Mouse (Mus musculus): ENCODE data around the gene Mta1. TPM values are rescaled to one million over a fixed set of nuclear protein-coding genes. Genes with fewer than 3 reads are reported as not detected.

Gene Mta1
- polyA plus RNA-seq, 1 experiment from 2014 or later, result 12.1 TPM

GRCm38 (mm10) chr12:113068002-113068401 is 30.1 kb upstream of the Mta1 start:
- Histone ChIP-seq H3K36me3 (ENCODE audit: control insufficient read depth, insufficient read depth) (peaks cover 18% of the 10 kb centered on the region), H3K27me3 (ENCODE audit: control insufficient read depth, insufficient read depth, low read length) (no peaks in the 10 kb centered on the region), H3K4me3 (ENCODE audit: low read length) (no peak overlapping the region), H3K4me1 (ENCODE audit: control insufficient read depth, insufficient read depth, low read length) (no peaks in the 10 kb centered on the region), H3K9me3 (replicated peaks; ENCODE audit: control insufficient read depth, low read length) (no peaks in the 10 kb centered on the region), H3K9ac (ENCODE audit: low read length) (no peak overlapping the region), H3K4me2 (ENCODE audit: low read depth, low read length) (no peak overlapping the region), H3K27ac (ENCODE audit: low read length) (no peak overlapping the region)
- WGBS, result 84% methylated on average over 7 of the region's 7 CpGs
- ATAC-seq (replicated peaks; ENCODE audit: extremely low read depth, insufficient read depth, low FRiP score), result no peak

- no peak overlapping the region for H3K9ac ChIP-seq (ENCODE audit: low read length)
- no peaks in the 10 kb centered on the region for H3K27me3 ChIP-seq (ENCODE audit: control insufficient read depth, insufficient read depth, low read length)
- no peak overlapping the region for H3K27ac ChIP-seq (ENCODE audit: low read length)
- ATAC-seq (replicated peaks; ENCODE audit: extremely low read depth, insufficient read depth, low FRiP score), result no peak
- 91% methylated on average over 6 of the region's 6 CpGs for WGBS
- peaks cover 8% of the 10 kb centered on the region for H3K4me1 ChIP-seq (ENCODE audit: control insufficient read depth, insufficient read depth, low read length)
- H3K9me3 ChIP-seq (replicated peaks; ENCODE audit: control insufficient read depth, low read length), result no peaks in the 10 kb centered on the region
- H3K36me3 ChIP-seq (ENCODE audit: control insufficient read depth, insufficient read depth), result peaks cover 15% of the 10 kb centered on the region
- H3K4me3 ChIP-seq (ENCODE audit: low read length), result no peak overlapping the region
- no peak overlapping the region for H3K4me2 ChIP-seq (ENCODE audit: low read depth, low read length)
These were observed 28.7 kb upstream of the Mta1 start for GRCm38 (mm10) chr12:113069389-113069788.

- Histone ChIP-seq H3K27me3 (ENCODE audit: control insufficient read depth, insufficient read depth, low read length) (no peaks in the 10 kb centered on the region), H3K4me1 (ENCODE audit: control insufficient read depth, insufficient read depth, low read length) (peaks cover 17% of the 10 kb centered on the region), H3K4me2 (ENCODE audit: low read depth, low read length) (no peak overlapping the region), H3K4me3 (ENCODE audit: low read length) (no peak overlapping the region), H3K9me3 (replicated peaks; ENCODE audit: control insufficient read depth, low read length) (no peaks in the 10 kb centered on the region), H3K9ac (ENCODE audit: low read length) (no peak overlapping the region), H3K36me3 (ENCODE audit: control insufficient read depth, insufficient read depth) (peaks cover 15% of the 10 kb centered on the region), H3K27ac (ENCODE audit: low read length) (no peak overlapping the region)
- 85% methylated on average over 6 of the region's 6 CpGs for WGBS
- ATAC-seq (replicated peaks; ENCODE audit: extremely low read depth, insufficient read depth, low FRiP score), result no peak
These were observed 26.8 kb upstream of the Mta1 start for GRCm38 (mm10) chr12:113071321-113071720.

DNA sequence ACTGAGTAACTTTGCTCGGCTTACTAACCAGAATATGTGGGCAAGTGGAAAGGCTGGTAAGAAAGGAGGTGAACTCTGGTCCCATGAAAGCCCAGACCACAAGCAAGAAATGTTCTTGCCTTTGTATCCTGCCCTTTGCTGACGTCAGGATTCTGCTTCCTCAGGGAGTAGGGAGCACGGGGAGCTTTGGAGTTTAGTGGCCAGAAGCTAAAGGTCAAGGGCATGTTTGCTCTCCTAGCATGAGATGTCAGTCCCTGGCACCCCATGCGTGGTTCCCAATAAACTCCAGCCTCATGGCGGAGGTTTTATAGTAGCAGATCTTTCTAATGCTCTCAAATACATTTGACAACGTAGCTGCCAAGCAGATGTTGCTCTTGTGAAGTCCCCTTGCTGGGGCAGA is 26.3 kb upstream of the Mta1 start:
- 82% methylated on average over 6 of the region's 6 CpGs for WGBS
- H3K9ac ChIP-seq (ENCODE audit: low read length), result no peak overlapping the region
- H3K27me3 ChIP-seq (ENCODE audit: control insufficient read depth, insufficient read depth, low read length), result no peaks in the 10 kb centered on the region

DNA sequence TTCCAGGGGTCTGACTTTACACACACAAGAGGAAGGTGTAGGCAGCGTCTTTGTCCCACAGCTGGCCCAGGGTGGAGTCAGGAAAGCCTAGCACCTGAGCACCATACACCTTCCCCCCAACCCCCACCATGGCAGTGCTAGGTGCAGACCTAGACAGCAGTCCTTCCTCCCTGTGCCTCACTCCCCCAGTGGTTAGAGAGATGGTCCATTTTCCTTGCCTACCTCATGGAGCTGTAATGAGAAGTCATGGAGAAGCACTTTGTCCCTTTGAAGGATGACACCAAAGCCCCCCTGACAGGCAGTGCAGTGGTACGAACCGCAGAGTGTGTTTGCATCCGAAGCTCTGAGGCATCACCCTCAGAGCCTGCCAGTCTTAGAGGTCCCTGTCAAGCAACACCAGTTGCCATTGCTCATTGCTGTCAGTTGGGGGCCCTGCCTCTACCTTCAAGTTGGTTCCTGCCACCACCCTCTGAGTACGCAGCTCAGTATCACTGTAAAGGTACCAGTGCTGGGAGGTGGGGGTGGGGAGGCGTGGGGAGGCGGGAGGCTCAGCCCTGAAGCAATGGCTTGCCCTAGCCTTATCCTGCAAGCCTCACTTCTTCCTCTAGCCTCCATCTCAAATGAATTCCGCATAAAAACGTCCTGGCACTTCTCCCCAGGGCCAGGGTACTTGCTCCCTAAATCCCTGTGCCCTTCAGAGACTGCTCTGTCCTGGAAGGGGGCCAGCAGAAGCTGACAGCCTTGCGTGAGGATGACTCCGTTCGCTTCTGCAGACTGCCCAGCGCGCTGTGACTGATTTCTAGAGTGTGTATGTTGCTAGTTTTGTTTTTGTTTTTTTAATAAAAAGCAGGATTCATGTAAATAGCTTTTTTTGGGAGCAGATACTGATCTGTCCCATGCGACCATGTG is 24.4 kb upstream of the Mta1 start:
- peak overlapping the region; percentile 50 for H3K4me3 ChIP-seq (ENCODE audit: low read length)
- H3K27me3 ChIP-seq (ENCODE audit: control insufficient read depth, insufficient read depth, low read length), result no peaks in the 10 kb centered on the region
- H3K36me3 ChIP-seq (ENCODE audit: control insufficient read depth, insufficient read depth), result peaks cover 13% of the 10 kb centered on the region
- peak overlapping the region; percentile 76 for H3K9ac ChIP-seq (ENCODE audit: low read length)
- peak; percentile 34 for ATAC-seq (replicated peaks; ENCODE audit: extremely low read depth, insufficient read depth, low FRiP score)
- no peaks in the 10 kb centered on the region for H3K9me3 ChIP-seq (replicated peaks; ENCODE audit: control insufficient read depth, low read length)
- H3K4me2 ChIP-seq (ENCODE audit: low read depth, low read length), result peak overlapping the region; percentile 69
- peaks cover 17% of the 10 kb centered on the region for H3K4me1 ChIP-seq (ENCODE audit: control insufficient read depth, insufficient read depth, low read length)
- peak overlapping the region; percentile 90 for H3K27ac ChIP-seq (ENCODE audit: low read length)
- 8% methylated on average over 15 of the region's 15 CpGs for WGBS

More for the DNA sequence above, 26.3 kb upstream of the Mta1 start:
- H3K4me1 ChIP-seq (ENCODE audit: control insufficient read depth, insufficient read depth, low read length), result peaks cover 17% of the 10 kb centered on the region
- H3K36me3 ChIP-seq (ENCODE audit: control insufficient read depth, insufficient read depth), result peaks cover 15% of the 10 kb centered on the region
- H3K9me3 ChIP-seq (replicated peaks; ENCODE audit: control insufficient read depth, low read length), result no peaks in the 10 kb centered on the region
- no peak overlapping the region for H3K4me3 ChIP-seq (ENCODE audit: low read length)
- no peak overlapping the region for H3K4me2 ChIP-seq (ENCODE audit: low read depth, low read length)
- H3K27ac ChIP-seq (ENCODE audit: low read length), result no peak overlapping the region
- no peak for ATAC-seq (replicated peaks; ENCODE audit: extremely low read depth, insufficient read depth, low FRiP score)

- WGBS, result 3% methylated on average over 32 of the region's 32 CpGs
- peak; percentile 92 for ATAC-seq (replicated peaks; ENCODE audit: extremely low read depth, insufficient read depth, low FRiP score)
- peak within 1 kb of the TSS; percentile 50 for H3K4me3 ChIP-seq (ENCODE audit: low read length)
These were observed 23.6 kb upstream of the Mta1 start, which contains the start of gene Tex22 for GRCm38 (mm10) chr12:113074329-113075062. Gene Tex22 (plus strand): TSS chr12:113074502.

DNA sequence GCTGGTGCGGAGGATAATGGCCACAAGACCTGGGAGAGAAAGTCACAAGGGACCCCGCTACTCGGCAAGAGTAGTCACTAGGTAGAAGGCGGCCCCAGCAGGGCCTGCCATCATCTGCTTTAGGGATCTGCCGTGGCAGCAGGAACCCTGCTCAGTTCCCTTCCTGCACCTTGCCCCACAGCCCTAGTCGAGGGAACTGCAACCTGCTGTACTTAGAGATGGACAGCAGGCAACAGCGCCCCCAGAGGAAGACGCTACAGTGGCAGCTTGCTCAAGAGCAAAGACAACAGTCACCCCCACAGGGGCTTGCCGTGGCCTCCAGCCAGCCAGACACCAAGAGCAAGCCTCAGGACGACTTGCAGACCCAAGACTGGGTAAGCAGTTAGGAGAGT is 23.0 kb upstream of the Mta1 start:
- Histone ChIP-seq H3K27me3 (ENCODE audit: control insufficient read depth, insufficient read depth, low read length) (no peaks in the 10 kb centered on the region), H3K27ac (ENCODE audit: low read length) (peak overlapping the region; percentile 90), H3K4me1 (ENCODE audit: control insufficient read depth, insufficient read depth, low read length) (peaks cover 17% of the 10 kb centered on the region), H3K36me3 (ENCODE audit: control insufficient read depth, insufficient read depth) (peaks cover 8% of the 10 kb centered on the region), H3K4me3 (ENCODE audit: low read length) (peak overlapping the region; percentile 50), H3K4me2 (ENCODE audit: low read depth, low read length) (peak overlapping the region; percentile 69), H3K9me3 (replicated peaks; ENCODE audit: control insufficient read depth, low read length) (no peaks in the 10 kb centered on the region), H3K9ac (ENCODE audit: low read length) (peak overlapping the region; percentile 76)
- peak; percentile 67 for ATAC-seq (replicated peaks; ENCODE audit: extremely low read depth, insufficient read depth, low FRiP score)
- WGBS, result 6% methylated on average over 10 of the region's 10 CpGs

More at GRCm38 (mm10) chr12:113074329-113075062, 23.6 kb upstream of the Mta1 start, which contains the start of gene Tex22:
- Histone ChIP-seq H3K9me3 (replicated peaks; ENCODE audit: control insufficient read depth, low read length) (no peaks in the 10 kb centered on the region), H3K36me3 (ENCODE audit: control insufficient read depth, insufficient read depth) (peaks cover 11% of the 10 kb centered on the region), H3K9ac (ENCODE audit: low read length) (peak within 1 kb of the TSS; percentile 76), H3K27me3 (ENCODE audit: control insufficient read depth, insufficient read depth, low read length) (no peaks in the 10 kb centered on the region), H3K4me1 (ENCODE audit: control insufficient read depth, insufficient read depth, low read length) (peaks cover 17% of the 10 kb centered on the region), H3K4me2 (ENCODE audit: low read depth, low read length) (peak within 1 kb of the TSS; percentile 69), H3K27ac (ENCODE audit: low read length) (peak within 1 kb of the TSS; percentile 90)

DNA sequence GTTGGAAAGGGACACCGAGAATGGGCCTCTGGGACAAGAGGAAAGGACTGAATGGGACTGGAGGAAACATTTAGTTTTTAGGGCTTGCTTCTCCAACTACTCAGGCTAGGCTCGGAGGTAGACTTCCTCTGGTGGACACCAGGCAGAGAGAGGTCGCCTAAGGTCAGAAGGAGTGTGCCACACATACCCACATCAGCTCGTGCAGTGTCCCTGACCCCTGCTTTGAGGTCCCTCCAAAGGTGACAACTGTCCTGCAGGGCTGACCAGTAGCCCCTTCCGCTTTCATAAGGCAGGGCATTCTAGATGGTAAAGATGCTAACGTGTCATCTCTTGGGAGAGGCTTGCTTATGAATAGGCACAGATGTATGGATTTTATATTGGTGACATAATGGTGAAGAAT is 22.6 kb upstream of the Mta1 start:
- 0 out of 2 replicates have a peak overlapping the region, but pooled peaks have one; percentile 7 for H3K27ac ChIP-seq (ENCODE audit: low read length)
- no peaks in the 10 kb centered on the region for H3K9me3 ChIP-seq (replicated peaks; ENCODE audit: control insufficient read depth, low read length)
- H3K4me3 ChIP-seq (ENCODE audit: low read length), result no peak overlapping the region
- WGBS, result 49% methylated on average over 6 of the region's 6 CpGs
- no peak overlapping the region for H3K9ac ChIP-seq (ENCODE audit: low read length)
- ATAC-seq (replicated peaks; ENCODE audit: extremely low read depth, insufficient read depth, low FRiP score), result no peak
- H3K36me3 ChIP-seq (ENCODE audit: control insufficient read depth, insufficient read depth), result peaks cover 7% of the 10 kb centered on the region
- H3K27me3 ChIP-seq (ENCODE audit: control insufficient read depth, insufficient read depth, low read length), result no peaks in the 10 kb centered on the region
- peak overlapping the region; percentile 69; the same call in 1 of the 2 replicates for H3K4me2 ChIP-seq (ENCODE audit: low read depth, low read length)
- H3K4me1 ChIP-seq (ENCODE audit: control insufficient read depth, insufficient read depth, low read length), result peaks cover 17% of the 10 kb centered on the region

DNA sequence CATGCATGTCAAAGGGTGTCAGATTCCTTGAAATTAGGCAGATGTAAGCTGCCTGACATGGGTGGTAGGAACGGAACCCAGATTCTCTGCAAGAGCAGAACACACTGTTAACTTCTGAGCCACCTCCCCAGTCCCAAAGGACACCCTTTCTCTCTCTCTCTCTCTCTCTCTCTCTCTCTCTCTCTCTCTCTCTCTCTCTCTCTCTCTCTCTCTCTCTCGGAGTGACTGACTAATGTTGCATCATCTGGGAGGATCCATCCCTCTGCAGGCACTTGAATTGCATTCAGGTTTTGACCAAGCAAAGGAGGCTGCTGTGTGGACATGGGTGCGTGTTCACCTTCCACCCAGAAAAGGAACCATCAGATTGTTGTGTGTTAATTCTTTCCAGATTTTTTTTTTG is 10.8 kb upstream of the Mta1 start:
- Histone ChIP-seq H3K9me3 (replicated peaks; ENCODE audit: control insufficient read depth, low read length) (no peaks in the 10 kb centered on the region), H3K4me2 (ENCODE audit: low read depth, low read length) (no peak overlapping the region), H3K27me3 (ENCODE audit: control insufficient read depth, insufficient read depth, low read length) (no peaks in the 10 kb centered on the region), H3K27ac (ENCODE audit: low read length) (no peak overlapping the region), H3K4me1 (ENCODE audit: control insufficient read depth, insufficient read depth, low read length) (no peaks in the 10 kb centered on the region), H3K4me3 (ENCODE audit: low read length) (no peak overlapping the region), H3K36me3 (ENCODE audit: control insufficient read depth, insufficient read depth) (no peaks in the 10 kb centered on the region), H3K9ac (ENCODE audit: low read length) (no peak overlapping the region)
- no peak for ATAC-seq (replicated peaks; ENCODE audit: extremely low read depth, insufficient read depth, low FRiP score)
- WGBS, result 70% methylated on average over 3 of the region's 3 CpGs

Measured in heart, embryonic 16.5 days (tissue).